Mouse (Mus musculus): Measurements from ENCODE around the gene Gm3696. TPM values are rescaled to one million over a fixed set of nuclear protein-coding genes. Genes with fewer than 3 reads are reported as not detected.

The Gm3696 gene
- polyA plus RNA-seq (2017; shearing (Covaris generic)) = 3.3 TPM

GRCm38 (mm10) chr14:7100521-7100920, at the start of gene Gm3696:
Gene Gm3696, minus strand, starts transcription at chr14:7100621.

GRCm38 (mm10) chr14:7125312-7125711, 24.9 kb upstream of the Gm3696 start, which contains the start of gene Gm6676:
Gene Gm6676, minus strand, starts transcription at chr14:7125412.

DNA sequence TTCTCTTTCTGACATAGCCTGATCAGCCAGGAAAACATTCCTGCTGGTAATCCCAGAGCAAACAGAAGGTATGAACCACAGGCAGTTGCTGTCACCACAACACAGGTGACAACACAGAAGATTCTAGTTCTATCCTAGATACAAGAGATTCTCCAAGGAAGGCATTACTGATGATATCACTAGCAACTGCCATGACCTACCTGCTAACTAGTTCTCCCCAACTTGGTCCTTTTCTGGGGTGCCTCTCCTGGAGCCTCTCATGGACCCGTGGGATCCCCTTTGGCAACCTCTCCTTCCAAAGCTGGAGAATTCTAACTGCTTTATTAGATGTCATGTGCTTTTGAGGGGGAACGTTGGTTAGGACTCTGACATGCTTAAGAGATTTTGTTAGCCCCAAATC, 55.6 kb downstream of the Gm3696 start, which contains the start of gene Gm3685:
Gene Gm3685, minus strand, starts transcription at position 101 of the 400 bp plus-strand sequence.

Other genes starting within 250 kb of the Gm3696 start
- 7.3 TPM for gene Gm3667, start 210.7 kb downstream of the Gm3696 start, polyA plus RNA-seq (2017; shearing (Covaris generic))
- not detected for gene Gm6356, start 126.8 kb downstream of the Gm3696 start, polyA plus RNA-seq (2017; shearing (Covaris generic))
- 1.1 TPM for gene Gm10406, start 73.2 kb downstream of the Gm3696 start, polyA plus RNA-seq (2017; shearing (Covaris generic))
- not detected for gene Gm3685, start 55.7 kb downstream of the Gm3696 start, polyA plus RNA-seq (2017; shearing (Covaris generic))
- gene Gm6676, start 24.8 kb upstream of the Gm3696 start, polyA plus RNA-seq (2017; shearing (Covaris generic)) = not detected
- 8.2 TPM for gene Gm3512, start 73.9 kb upstream of the Gm3696 start, polyA plus RNA-seq (2017; shearing (Covaris generic))
- not detected for gene Gm16434, start 93.9 kb upstream of the Gm3696 start, polyA plus RNA-seq (2017; shearing (Covaris generic))
- gene Gm3727, start 164.1 kb upstream of the Gm3696 start, polyA plus RNA-seq (2017; shearing (Covaris generic)) = not detected
- gene Gm3739, start 214.4 kb upstream of the Gm3696 start, polyA plus RNA-seq (2017; shearing (Covaris generic)) = 12.2 TPM
- not detected for gene Gm5797, start 231.8 kb upstream of the Gm3696 start, polyA plus RNA-seq (2017; shearing (Covaris generic))